In genomic region chr6:48951630-48952029, GRCm38 (mm10) we compare ENCODE assay signal across 32 mouse cellular contexts. TPM values are rescaled to one million over a fixed set of nuclear protein-coding genes. Genes with fewer than 3 reads are reported as not detected.
"Had no signal": no experiment of that assay in that cellular context is flagged by ENCODE, and none has a peak within 500 bp of the region (broad histone marks: within the 10 kb centered on the region; RNA-seq: fewer than 3 reads in every experiment).

No protein-coding gene starts in this region.

- H3K9ac ChIP-seq: liver, embryonic 13.5 days; midbrain, embryonic 13.5 days; neural tube, embryonic 13.5 days; stomach, embryonic 15.5 days had no signal

- H3K9me3 ChIP-seq: liver, embryonic 13.5 days; midbrain, embryonic 10.5 days; midbrain, embryonic 13.5 days; neural tube, embryonic 13.5 days; stomach, embryonic 15.5 days had no signal

- H3K27me3 ChIP-seq: liver, embryonic 13.5 days; midbrain, embryonic 13.5 days; neural tube, embryonic 13.5 days; stomach, embryonic 15.5 days had no signal

- H3K4me3 ChIP-seq: layer of hippocampus, adult 2 months; left cerebral cortex, adult 2 months; liver, embryonic 13.5 days; megakaryocyte, embryonic 14.5 days; midbrain, embryonic 10.5 days; midbrain, embryonic 13.5 days; myocyte; neural tube, embryonic 13.5 days; stomach, embryonic 15.5 days had no signal

- H3K4me2 ChIP-seq: liver, embryonic 13.5 days; midbrain, embryonic 13.5 days; neural tube, embryonic 13.5 days; stomach, embryonic 15.5 days had no signal

- H3K4me1 ChIP-seq: liver, embryonic 13.5 days; megakaryocyte, embryonic 14.5 days; midbrain, embryonic 10.5 days; midbrain, embryonic 13.5 days; neural tube, embryonic 13.5 days; stomach, embryonic 15.5 days had no signal

- H3K27ac ChIP-seq: kidney, postnatal 0 days; layer of hippocampus, adult 2 months; left cerebral cortex, adult 2 months; liver, embryonic 13.5 days; macrophage; midbrain, embryonic 10.5 days; midbrain, embryonic 13.5 days; neural tube, embryonic 13.5 days; stomach, embryonic 15.5 days had no signal

- H3K36me3 ChIP-seq: liver, embryonic 13.5 days; midbrain, embryonic 10.5 days; midbrain, embryonic 13.5 days; neural tube, embryonic 13.5 days; stomach, embryonic 15.5 days had no signal

- DNase-seq: kidney, adult 2 months; layer of hippocampus, adult 9-11 months; layer of hippocampus, postnatal 36 days; liver, embryonic 13.5 days; lung, adult 2 months; retina, postnatal 1 day; right cerebral cortex, postnatal 25 days; spleen, adult 18-20 months; thymus, postnatal 36 days had no signal

- ATAC-seq: midbrain, embryonic 13.5 days; midbrain, embryonic 16.5 days had no signal

RNA-seq across cellular contexts. Expression of gene 1600015I10Rik, which starts 21.9 kb away (rescaled TPM):
- total RNA-seq: layer of hippocampus, adult 2 months; layer of hippocampus, postnatal 36 days; left cerebral cortex, adult 2 months; left cerebral cortex, postnatal 10 days; left cerebral cortex, postnatal 36 days; liver, adult 2 months; monocyte, adult 5-6 weeks; neutrophil, adult 5-6 weeks had no signal
- polyA plus RNA-seq: kidney, adult 2 months; kidney, embryonic 14.5 days; kidney, postnatal 0 days; limb, embryonic 11.5 days; liver, adult 2 months; liver, embryonic 13.5 days; liver, embryonic 16.5 days; lung, adult 2 months; lung, embryonic 16.5 days; macrophage; midbrain, embryonic 10.5 days; midbrain, embryonic 13.5 days; midbrain, embryonic 16.5 days; myocyte; neural tube, embryonic 13.5 days; stomach, embryonic 15.5 days; urinary bladder, adult 2 months had no signal

RNA-seq across cellular contexts. Expression of gene Doxl2, which starts 23.1 kb away (rescaled TPM):
- total RNA-seq: layer of hippocampus, adult 2 months; layer of hippocampus, postnatal 36 days; left cerebral cortex, adult 2 months; left cerebral cortex, postnatal 10 days; left cerebral cortex, postnatal 36 days; liver, adult 2 months; monocyte, adult 5-6 weeks; neutrophil, adult 5-6 weeks had no signal
- polyA plus RNA-seq: kidney, adult 2 months; kidney, embryonic 14.5 days; kidney, postnatal 0 days; large intestine, adult 2 months; limb, embryonic 11.5 days; limb, embryonic 14.5 days; liver, adult 2 months; liver, embryonic 13.5 days; liver, embryonic 16.5 days; lung, adult 2 months; lung, embryonic 16.5 days; macrophage; midbrain, embryonic 10.5 days; midbrain, embryonic 13.5 days; midbrain, embryonic 16.5 days; myocyte; neural tube, embryonic 13.5 days; stomach, embryonic 15.5 days; urinary bladder, adult 2 months had no signal

RNA-seq across cellular contexts. Expression of gene Svs1, which starts 35.0 kb away (rescaled TPM):
- total RNA-seq: layer of hippocampus, adult 2 months; layer of hippocampus, postnatal 36 days; left cerebral cortex, adult 2 months; left cerebral cortex, postnatal 10 days; left cerebral cortex, postnatal 36 days; liver, adult 2 months; monocyte, adult 5-6 weeks; neutrophil, adult 5-6 weeks had no signal
- polyA plus RNA-seq: kidney, embryonic 14.5 days; kidney, postnatal 0 days; large intestine, adult 2 months; limb, embryonic 11.5 days; limb, embryonic 14.5 days; liver, adult 2 months; liver, embryonic 13.5 days; liver, embryonic 16.5 days; lung, adult 2 months; lung, embryonic 16.5 days; macrophage; midbrain, embryonic 10.5 days; midbrain, embryonic 13.5 days; midbrain, embryonic 16.5 days; myocyte; neural tube, embryonic 13.5 days; stomach, embryonic 15.5 days; urinary bladder, adult 2 months had no signal
